Mouse (Mus musculus): ENCODE measurements around the gene Fbxw8. TPM values are rescaled to one million over a fixed set of nuclear protein-coding genes. Genes with fewer than 3 reads are reported as not detected.

The Fbxw8 gene
- polyA plus RNA-seq, 1 experiment from 2014 or later, result 25.3 TPM

DNA sequence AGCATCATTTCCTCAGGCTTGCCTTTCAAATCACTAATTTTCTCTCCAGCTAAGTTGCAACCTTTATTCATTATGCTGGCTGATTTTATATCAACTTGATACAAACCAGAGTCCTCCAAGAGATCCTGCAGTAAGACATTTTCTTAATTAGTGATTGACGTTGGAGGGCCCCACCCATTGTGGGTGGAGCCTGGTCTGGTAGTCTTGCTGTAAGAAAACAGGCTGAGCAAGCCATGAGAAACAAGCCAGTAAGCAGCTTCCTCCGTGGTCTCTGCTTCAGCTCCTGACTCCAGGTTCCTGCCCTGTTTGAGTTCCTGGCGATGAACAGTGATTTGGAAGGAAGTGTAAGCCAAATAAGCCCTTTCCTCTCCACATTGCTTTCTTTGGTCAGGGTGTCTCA, 119.5 kb downstream of the Fbxw8 start:
- no peak for ATAC-seq (replicated peaks; ENCODE audit: low FRiP score, low TSS enrichment, low read depth)
- no peak overlapping the region for H3K4me3 ChIP-seq (ENCODE audit: low read depth, low read length)
- peaks cover 8% of the 10 kb centered on the region; the same call in 1 of the 2 replicates for H3K4me1 ChIP-seq (replicated peaks; ENCODE audit: control insufficient read depth, insufficient read depth, low read length)
- H3K9me3 ChIP-seq (ENCODE audit: control insufficient read depth, low read length), result 0 out of 2 replicates have a peak, but pooled peaks cover 4% of the 10 kb centered on the region
- no peak overlapping the region for H3K4me2 ChIP-seq (ENCODE audit: low read length)
- WGBS, result 63% methylated on average over 3 of the region's 3 CpGs
- no peaks in the 10 kb centered on the region; the same call in 1 of the 2 replicates for H3K27me3 ChIP-seq (replicated peaks; ENCODE audit: control insufficient read depth, insufficient read depth, low read length)
- DNase-seq (ENCODE audit: low spot score), result no peak
- H3K36me3 ChIP-seq (ENCODE audit: control insufficient read depth, insufficient read depth, low read length), result no peaks in the 10 kb centered on the region
- no peak overlapping the region for H3K27ac ChIP-seq (ENCODE audit: low read depth)
- no peak overlapping the region for H3K9ac ChIP-seq (ENCODE audit: low read length)

DNA sequence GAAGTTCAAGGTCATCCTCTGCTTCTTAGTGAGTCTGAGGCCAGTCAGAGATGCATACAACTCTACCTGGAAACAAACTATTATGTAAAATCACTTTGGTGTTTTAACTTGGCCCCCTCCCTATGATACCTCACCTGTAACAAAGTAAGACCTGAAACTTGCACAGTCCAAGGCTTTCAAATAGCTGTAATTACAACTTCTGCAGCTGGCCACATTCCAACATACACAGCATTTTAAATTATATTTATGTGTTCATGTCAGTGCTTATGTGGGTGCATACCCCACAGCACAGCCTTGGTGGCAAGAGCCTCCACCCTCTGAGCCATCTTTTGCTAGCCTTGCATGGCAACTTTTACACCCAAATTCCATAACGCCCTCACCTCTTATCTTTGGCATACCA, 120.6 kb downstream of the Fbxw8 start:
- ATAC-seq (replicated peaks; ENCODE audit: low FRiP score, low TSS enrichment, low read depth), result no peak
- WGBS, result 81% methylated on average over 1 of the region's 1 CpGs
- H3K4me1 ChIP-seq (replicated peaks; ENCODE audit: control insufficient read depth, insufficient read depth, low read length), result peaks cover 8% of the 10 kb centered on the region; the same call in 1 of the 2 replicates
- no peaks in the 10 kb centered on the region for H3K36me3 ChIP-seq (ENCODE audit: control insufficient read depth, insufficient read depth, low read length)
- peaks cover 9% of the 10 kb centered on the region; the same call in 1 of the 2 replicates for H3K27me3 ChIP-seq (replicated peaks; ENCODE audit: control insufficient read depth, insufficient read depth, low read length)
- no peak overlapping the region for H3K4me3 ChIP-seq (ENCODE audit: low read depth, low read length)
- H3K4me2 ChIP-seq (ENCODE audit: low read length), result no peak overlapping the region
- DNase-seq (ENCODE audit: low spot score), result no peak
- no peak overlapping the region for H3K27ac ChIP-seq (ENCODE audit: low read depth)
- 0 out of 2 replicates have a peak, but pooled peaks cover 4% of the 10 kb centered on the region for H3K9me3 ChIP-seq (ENCODE audit: control insufficient read depth, low read length)
- no peak overlapping the region for H3K9ac ChIP-seq (ENCODE audit: low read length)

DNA sequence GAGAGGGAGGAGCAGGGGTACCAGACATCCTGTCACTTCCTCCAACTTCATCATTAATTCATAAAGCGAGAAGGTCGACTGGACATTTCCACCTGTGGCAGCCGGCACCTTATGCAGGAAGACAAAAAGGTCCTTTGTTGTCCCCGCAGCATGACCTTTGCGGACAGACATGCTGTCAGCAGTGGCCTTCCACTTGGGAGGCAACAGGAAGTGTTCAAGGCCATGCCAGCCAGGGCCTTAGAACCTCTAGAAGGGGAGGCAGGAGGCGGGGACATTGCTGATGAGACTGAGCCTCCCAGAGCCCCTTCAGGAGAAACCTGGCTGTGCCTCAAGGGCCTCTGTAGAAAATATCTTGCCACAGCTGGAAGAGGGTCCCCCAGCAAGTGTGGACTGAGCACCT, 121.5 kb downstream of the Fbxw8 start:
- H3K9ac ChIP-seq (ENCODE audit: low read length), result no peak overlapping the region
- H3K4me2 ChIP-seq (ENCODE audit: low read length), result no peak overlapping the region
- H3K27ac ChIP-seq (ENCODE audit: low read depth), result no peak overlapping the region
- DNase-seq (ENCODE audit: low spot score), result no peak
- H3K9me3 ChIP-seq (ENCODE audit: control insufficient read depth, low read length), result 0 out of 2 replicates have a peak, but pooled peaks cover 4% of the 10 kb centered on the region
- 47% methylated on average over 6 of the region's 6 CpGs for WGBS
- H3K4me3 ChIP-seq (ENCODE audit: low read depth, low read length), result no peak overlapping the region
- no peaks in the 10 kb centered on the region for H3K36me3 ChIP-seq (ENCODE audit: control insufficient read depth, insufficient read depth, low read length)
- ATAC-seq (replicated peaks; ENCODE audit: low FRiP score, low TSS enrichment, low read depth), result no peak
- H3K27me3 ChIP-seq (replicated peaks; ENCODE audit: control insufficient read depth, insufficient read depth, low read length), result peaks cover 18% of the 10 kb centered on the region
- H3K4me1 ChIP-seq (replicated peaks; ENCODE audit: control insufficient read depth, insufficient read depth, low read length), result peaks cover 16% of the 10 kb centered on the region

DNA sequence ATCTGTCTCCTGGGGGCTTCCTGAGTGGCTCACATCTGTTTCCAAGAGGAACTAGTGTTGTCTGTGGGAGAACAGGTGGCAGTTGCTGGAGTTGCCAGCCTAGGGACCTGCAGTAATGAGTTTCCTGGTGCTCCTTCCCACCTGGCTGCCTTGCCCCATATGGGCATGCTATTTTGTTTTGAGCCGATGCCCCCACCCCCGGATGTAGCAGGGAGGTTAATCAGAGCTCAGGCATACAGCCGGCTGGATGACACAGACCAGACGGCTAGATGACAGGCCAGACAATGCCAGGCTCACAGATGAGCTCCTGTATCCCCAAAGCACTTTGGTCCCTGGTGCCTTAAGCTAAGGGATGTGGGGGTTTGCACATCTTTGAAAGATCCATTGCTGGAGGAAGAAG, 121.9 kb downstream of the Fbxw8 start:
- H3K4me2 ChIP-seq (ENCODE audit: low read length), result no peak overlapping the region
- H3K4me1 ChIP-seq (replicated peaks; ENCODE audit: control insufficient read depth, insufficient read depth, low read length), result peaks cover 20% of the 10 kb centered on the region
- WGBS, result 24% methylated on average over 4 of the region's 4 CpGs
- no peaks in the 10 kb centered on the region for H3K36me3 ChIP-seq (ENCODE audit: control insufficient read depth, insufficient read depth, low read length)
- ATAC-seq (replicated peaks; ENCODE audit: low FRiP score, low TSS enrichment, low read depth) (no peak), DNase-seq (ENCODE audit: low spot score) (no peak)
- H3K27ac ChIP-seq (ENCODE audit: low read depth), result no peak overlapping the region
- no peak overlapping the region for H3K4me3 ChIP-seq (ENCODE audit: low read depth, low read length)
- H3K27me3 ChIP-seq (replicated peaks; ENCODE audit: control insufficient read depth, insufficient read depth, low read length), result peaks cover 22% of the 10 kb centered on the region
- 0 out of 2 replicates have a peak, but pooled peaks cover 4% of the 10 kb centered on the region for H3K9me3 ChIP-seq (ENCODE audit: control insufficient read depth, low read length)
- H3K9ac ChIP-seq (ENCODE audit: low read length), result no peak overlapping the region

DNA sequence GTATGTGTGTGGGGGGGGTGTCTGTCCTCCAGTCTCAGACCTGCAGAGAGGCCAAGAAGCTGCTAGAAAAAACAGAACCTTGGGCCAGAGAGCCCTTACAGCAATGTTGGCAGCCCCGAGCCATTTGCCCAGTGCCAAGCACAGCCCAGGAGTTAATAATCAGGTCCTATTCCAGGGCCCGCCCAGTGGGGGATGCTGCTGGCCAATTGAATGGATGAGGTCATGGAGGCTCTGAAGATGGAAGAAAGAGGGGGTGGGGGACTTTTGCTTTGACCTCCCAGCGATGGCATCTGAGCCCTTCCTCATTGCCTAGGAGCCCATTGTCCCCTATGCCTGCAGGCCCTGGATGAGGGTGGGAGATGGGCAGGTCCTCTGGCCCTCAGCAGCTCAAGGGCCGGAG, 123.8 kb downstream of the Fbxw8 start:
- Histone ChIP-seq H3K27me3 (replicated peaks; ENCODE audit: control insufficient read depth, insufficient read depth, low read length) (peaks cover 40% of the 10 kb centered on the region), H3K27ac (ENCODE audit: low read depth) (no peak overlapping the region), H3K4me1 (replicated peaks; ENCODE audit: control insufficient read depth, insufficient read depth, low read length) (peaks cover 27% of the 10 kb centered on the region), H3K9ac (ENCODE audit: low read length) (no peak overlapping the region), H3K4me2 (ENCODE audit: low read length) (no peak overlapping the region), H3K36me3 (ENCODE audit: control insufficient read depth, insufficient read depth, low read length) (no peaks in the 10 kb centered on the region), H3K9me3 (ENCODE audit: control insufficient read depth, low read length) (0 out of 2 replicates have a peak, but pooled peaks cover 4% of the 10 kb centered on the region), H3K4me3 (ENCODE audit: low read depth, low read length) (no peak overlapping the region)
- DNase-seq (ENCODE audit: low spot score) (no peak), ATAC-seq (replicated peaks; ENCODE audit: low FRiP score, low TSS enrichment, low read depth) (no peak)
- 67% methylated on average over 4 of the region's 4 CpGs for whole genome bisulfite sequencing

DNA sequence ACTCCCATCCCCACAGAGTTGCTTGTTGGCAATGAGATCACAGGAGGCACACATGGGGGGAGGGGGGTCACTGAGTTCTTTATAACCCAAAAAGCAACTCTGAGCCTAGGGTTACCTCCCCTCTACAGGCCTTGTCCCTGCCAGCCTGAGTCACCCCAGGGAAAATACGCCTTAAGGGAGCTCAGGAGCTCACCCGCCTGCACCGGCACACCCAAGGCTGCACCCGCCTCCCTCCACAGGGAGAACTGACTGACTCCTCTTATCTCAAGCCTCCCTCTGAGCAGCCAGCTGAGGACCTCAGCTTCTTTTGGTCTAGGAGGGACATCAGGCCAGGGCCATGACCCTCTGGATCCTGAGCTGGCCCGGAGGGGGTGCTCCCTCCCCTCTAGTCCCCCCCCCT, 124.2 kb downstream of the Fbxw8 start:
- DNase-seq (ENCODE audit: low spot score) (no peak), ATAC-seq (replicated peaks; ENCODE audit: low FRiP score, low TSS enrichment, low read depth) (peak; percentile 57; the same call in 1 of the 2 replicates)
- Histone ChIP-seq H3K4me1 (replicated peaks; ENCODE audit: control insufficient read depth, insufficient read depth, low read length) (peaks cover 29% of the 10 kb centered on the region), H3K36me3 (ENCODE audit: control insufficient read depth, insufficient read depth, low read length) (no peaks in the 10 kb centered on the region), H3K9ac (ENCODE audit: low read length) (no peak overlapping the region), H3K27ac (ENCODE audit: low read depth) (no peak overlapping the region), H3K4me2 (ENCODE audit: low read length) (no peak overlapping the region), H3K9me3 (ENCODE audit: control insufficient read depth, low read length) (0 out of 2 replicates have a peak, but pooled peaks cover 4% of the 10 kb centered on the region), H3K27me3 (replicated peaks; ENCODE audit: control insufficient read depth, insufficient read depth, low read length) (peaks cover 44% of the 10 kb centered on the region), H3K4me3 (ENCODE audit: low read depth, low read length) (no peak overlapping the region)
- 54% methylated on average over 5 of the region's 5 CpGs for WGBS

DNA sequence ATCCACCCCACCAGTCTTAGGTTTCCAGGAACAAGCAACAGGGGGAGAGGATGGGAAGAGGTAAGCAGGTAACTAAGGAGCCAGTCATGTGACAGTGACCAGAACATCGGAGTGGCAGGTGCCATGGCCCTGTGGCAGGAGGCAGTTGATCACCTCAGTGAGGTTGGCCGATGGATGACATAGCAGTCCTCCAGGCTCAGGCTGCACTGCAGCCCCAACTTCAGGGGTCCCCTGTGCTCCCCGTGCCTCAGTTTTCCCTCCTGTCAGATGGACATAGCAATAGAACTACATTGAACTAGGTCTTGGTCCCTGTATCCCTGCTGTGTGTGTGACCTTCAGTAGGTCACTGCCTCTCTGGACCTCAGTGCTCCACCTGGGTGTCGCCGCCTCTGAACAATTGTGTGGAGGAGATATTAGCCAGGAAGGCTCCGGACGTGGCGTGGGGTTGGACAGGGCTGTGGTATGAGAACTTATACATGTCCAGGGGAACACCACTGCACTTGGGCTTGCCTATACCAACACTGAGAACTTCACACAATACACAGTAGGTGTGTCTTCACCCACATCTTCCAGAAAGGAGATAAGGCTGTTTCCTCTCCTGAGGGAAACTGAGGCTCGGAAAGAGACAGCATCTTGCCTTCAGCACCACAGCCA, 125.1 kb downstream of the Fbxw8 start:
- Histone ChIP-seq H3K4me2 (ENCODE audit: low read length) (no peak overlapping the region), H3K9me3 (ENCODE audit: control insufficient read depth, low read length) (no peaks in the 10 kb centered on the region), H3K36me3 (ENCODE audit: control insufficient read depth, insufficient read depth, low read length) (no peaks in the 10 kb centered on the region), H3K4me3 (ENCODE audit: low read depth, low read length) (no peak overlapping the region), H3K27ac (ENCODE audit: low read depth) (no peak overlapping the region), H3K4me1 (replicated peaks; ENCODE audit: control insufficient read depth, insufficient read depth, low read length) (peaks cover 29% of the 10 kb centered on the region), H3K9ac (ENCODE audit: low read length) (no peak overlapping the region), H3K27me3 (replicated peaks; ENCODE audit: control insufficient read depth, insufficient read depth, low read length) (peaks cover 50% of the 10 kb centered on the region)
- DNase-seq (ENCODE audit: low spot score) (no peak), ATAC-seq (replicated peaks; ENCODE audit: low FRiP score, low TSS enrichment, low read depth) (no peak)
- 88% methylated on average over 9 of the region's 9 CpGs for WGBS

DNA sequence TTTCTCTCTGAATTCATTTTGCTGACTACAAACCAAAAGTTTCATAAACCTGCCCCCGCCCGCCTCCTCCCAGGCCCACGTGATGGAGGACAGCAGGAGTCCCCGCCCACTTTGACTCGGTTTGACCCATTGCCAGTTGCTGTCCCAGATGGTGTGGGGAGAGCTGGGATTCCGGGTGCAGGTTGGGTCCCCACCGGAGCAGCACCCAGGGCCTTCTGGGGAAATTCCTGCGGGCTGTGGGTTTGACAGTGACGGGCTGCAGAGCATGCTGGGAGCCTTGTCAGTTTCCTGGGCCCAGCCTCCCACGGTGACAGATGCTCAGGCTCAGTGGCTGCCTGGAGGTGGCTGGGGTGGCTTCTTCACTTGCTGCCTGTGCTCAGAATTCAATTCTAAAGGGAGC, 125.8 kb downstream of the Fbxw8 start:
- 5% methylated on average over 10 of the region's 10 CpGs for WGBS
- Histone ChIP-seq H3K36me3 (ENCODE audit: control insufficient read depth, insufficient read depth, low read length) (no peaks in the 10 kb centered on the region), H3K4me2 (ENCODE audit: low read length) (peak overlapping the region; percentile 100), H3K9ac (ENCODE audit: low read length) (no peak overlapping the region), H3K4me3 (ENCODE audit: low read depth, low read length) (peak overlapping the region; percentile 59), H3K9me3 (ENCODE audit: control insufficient read depth, low read length) (no peaks in the 10 kb centered on the region), H3K27ac (ENCODE audit: low read depth) (no peak overlapping the region), H3K27me3 (replicated peaks; ENCODE audit: control insufficient read depth, insufficient read depth, low read length) (peaks cover 50% of the 10 kb centered on the region), H3K4me1 (replicated peaks; ENCODE audit: control insufficient read depth, insufficient read depth, low read length) (peaks cover 29% of the 10 kb centered on the region)
- ATAC-seq (replicated peaks; ENCODE audit: low FRiP score, low TSS enrichment, low read depth) (no peak), DNase-seq (ENCODE audit: low spot score) (no peak)

DNA sequence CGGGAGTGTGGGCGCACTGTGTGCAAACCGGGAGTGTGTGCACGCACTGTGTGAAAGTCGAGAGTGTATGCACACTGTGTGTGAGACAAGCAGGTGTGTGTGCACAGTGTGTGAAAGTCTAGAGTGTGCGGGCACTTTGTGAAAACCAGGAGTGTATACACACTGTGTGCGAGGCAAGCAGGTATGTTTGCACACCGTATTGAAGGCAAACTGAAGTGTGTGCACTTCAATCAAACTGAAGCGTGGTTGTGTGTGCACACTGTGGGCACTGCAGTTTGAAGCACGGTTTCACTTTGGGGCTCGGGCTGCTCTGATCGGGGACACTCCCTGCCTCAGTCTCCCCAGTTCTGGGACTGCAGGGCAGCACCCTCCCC, 126.2 kb downstream of the Fbxw8 start:
- Histone ChIP-seq H3K4me2 (ENCODE audit: low read length) (peak overlapping the region; percentile 100), H3K36me3 (ENCODE audit: control insufficient read depth, insufficient read depth, low read length) (no peaks in the 10 kb centered on the region), H3K9ac (ENCODE audit: low read length) (no peak overlapping the region), H3K4me1 (replicated peaks; ENCODE audit: control insufficient read depth, insufficient read depth, low read length) (peaks cover 29% of the 10 kb centered on the region), H3K4me3 (ENCODE audit: low read depth, low read length) (peak overlapping the region; percentile 59), H3K9me3 (ENCODE audit: control insufficient read depth, low read length) (no peaks in the 10 kb centered on the region), H3K27me3 (replicated peaks; ENCODE audit: control insufficient read depth, insufficient read depth, low read length) (peaks cover 50% of the 10 kb centered on the region), H3K27ac (ENCODE audit: low read depth) (no peak overlapping the region)
- DNase-seq (ENCODE audit: low spot score) (peak; percentile 61), ATAC-seq (replicated peaks; ENCODE audit: low FRiP score, low TSS enrichment, low read depth) (no peak)
- 6% methylated on average over 12 of the region's 12 CpGs for WGBS

Data from intestine, embryonic 14.5 days (tissue).